Mouse (Mus musculus): ENCODE results near the gene Ssmem1.

Gene Ssmem1

GRCm38 (mm10) chr6:30525456-30526332 lies 16.0 kb downstream of the Ssmem1 start:
- DNase-seq (ENCODE audit: inconsistent ontology term): peak; percentile 21

- DNase-seq (ENCODE audit: inconsistent ontology term): peak; percentile 19
Measured at GRCm38 (mm10) chr6:30526586-30527515, 17.2 kb downstream of the Ssmem1 start.

- DNase-seq (ENCODE audit: inconsistent ontology term): peak; percentile 22
Measured at GRCm38 (mm10) chr6:30528800-30529199, 19.2 kb downstream of the Ssmem1 start.

GRCm38 (mm10) chr6:30535340-30535739 lies 25.7 kb downstream of the Ssmem1 start:
- no peak for DNase-seq (ENCODE audit: inconsistent ontology term)

- DNase-seq (ENCODE audit: inconsistent ontology term): no peak
Measured at GRCm38 (mm10) chr6:30538240-30538639, 28.6 kb downstream of the Ssmem1 start.

- DNase-seq (ENCODE audit: inconsistent ontology term): no peak
Measured at GRCm38 (mm10) chr6:30538800-30539199, 29.2 kb downstream of the Ssmem1 start.

GRCm38 (mm10) chr6:30541009-30541799 lies 31.6 kb downstream of the Ssmem1 start, which contains the start of gene Cpa2:
Cpa2 (plus strand) TSS chr6:30541582.
- DNase-seq (ENCODE audit: inconsistent ontology term): no peak

- no peak for DNase-seq (ENCODE audit: inconsistent ontology term)
Measured at GRCm38 (mm10) chr6:30542277-30542676, 32.6 kb downstream of the Ssmem1 start.

- no peak for DNase-seq (ENCODE audit: inconsistent ontology term)
Measured at GRCm38 (mm10) chr6:30543077-30543476, 33.4 kb downstream of the Ssmem1 start.

GRCm38 (mm10) chr6:30543851-30544250 lies 34.2 kb downstream of the Ssmem1 start:
- no peak for DNase-seq (ENCODE audit: inconsistent ontology term)

GRCm38 (mm10) chr6:30545689-30546088 lies 36.0 kb downstream of the Ssmem1 start:
- no peak for DNase-seq (ENCODE audit: inconsistent ontology term)

GRCm38 (mm10) chr6:30546571-30547273 lies 37.1 kb downstream of the Ssmem1 start:
- peak; percentile 43 for DNase-seq (ENCODE audit: inconsistent ontology term)

GRCm38 (mm10) chr6:30547274-30547645 lies 37.6 kb downstream of the Ssmem1 start:
- DNase-seq (ENCODE audit: inconsistent ontology term): no peak

- DNase-seq (ENCODE audit: inconsistent ontology term): peak; percentile 70
Measured at GRCm38 (mm10) chr6:30547656-30548306, 38.1 kb downstream of the Ssmem1 start.

GRCm38 (mm10) chr6:30549231-30549761 lies 39.6 kb downstream of the Ssmem1 start:
- DNase-seq (ENCODE audit: inconsistent ontology term): peak; percentile 26

- DNase-seq (ENCODE audit: inconsistent ontology term): no peak
Measured at GRCm38 (mm10) chr6:30550496-30551192, 41.0 kb downstream of the Ssmem1 start.

GRCm38 (mm10) chr6:30551193-30551515 lies 41.5 kb downstream of the Ssmem1 start:
- no peak for DNase-seq (ENCODE audit: inconsistent ontology term)

GRCm38 (mm10) chr6:30551644-30552580 lies 42.3 kb downstream of the Ssmem1 start:
- DNase-seq (ENCODE audit: inconsistent ontology term): no peak

- no peak for DNase-seq (ENCODE audit: inconsistent ontology term)
Measured at GRCm38 (mm10) chr6:30552628-30553027, 43.0 kb downstream of the Ssmem1 start.
